Mouse (Mus musculus) adrenal gland, postnatal 36 days (tissue): ENCODE data around the gene Fam243. TPM values are rescaled to one million over a fixed set of nuclear protein-coding genes. Genes with fewer than 3 reads are reported as not detected.

ENCODE experiments used
- DNase-seq, 2 experiments: peaks; one replicate each; pipeline ENCODE4 v3.0.0; 2021; ENCODE audit warnings: mixed read lengths in 1 of 2
- total RNA-seq, 2 experiments: library from RNA; stranded (reverse); gene quantifications; 2 replicates each; pipeline ENCODE4 v1.2.3; 2021

Gene Fam243
- total RNA-seq, 2 experiments from 2014 or later: not detected

DNA sequence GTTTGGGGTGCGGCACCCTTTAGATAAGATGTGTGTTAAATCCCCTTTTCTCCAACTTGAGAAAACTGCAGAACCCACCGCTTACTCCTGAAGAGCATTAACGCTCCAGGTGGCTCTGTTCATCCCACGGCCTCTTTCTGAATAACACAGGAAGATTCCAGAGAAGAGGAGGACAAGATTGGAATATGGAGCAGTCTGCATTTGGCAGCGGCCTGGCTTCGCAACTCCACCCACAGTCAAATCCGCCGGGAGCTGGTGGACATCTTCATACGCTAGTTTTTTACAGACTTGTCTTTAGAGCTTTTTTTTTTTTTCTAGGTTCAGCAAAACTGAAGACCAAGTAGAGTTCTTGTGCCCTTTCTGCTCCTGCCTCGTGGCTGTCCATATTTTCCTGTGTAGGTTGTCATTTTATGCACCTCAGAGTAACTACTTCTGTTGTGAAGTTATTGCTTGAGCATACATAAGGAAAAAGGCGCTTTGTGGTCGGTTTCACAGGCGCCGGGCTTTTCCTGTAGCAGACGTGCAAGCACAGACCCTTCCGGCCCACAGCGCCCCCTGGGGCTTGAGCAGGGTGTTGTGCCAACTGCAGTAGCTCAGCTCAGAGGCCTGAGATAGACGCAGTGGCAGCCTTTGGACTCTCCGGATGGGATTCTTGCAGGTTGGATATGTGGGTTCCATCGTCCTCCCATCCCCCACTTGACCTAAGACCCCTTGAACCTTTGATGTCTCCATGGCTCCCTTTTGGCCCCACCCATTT, 1.7 kb downstream of the Fam243 start:
- DNase-seq: peak in 1 of 2 experiments; percentile 71

- DNase-seq: peak in 1 of 2 experiments; percentile 85
Observed at GRCm38 (mm10) chr16:92316049-92316738, 5.0 kb downstream of the Fam243 start.

- DNase-seq: peak in 1 of 2 experiments; percentile 61
Observed at GRCm38 (mm10) chr16:92313953-92314741, 7.1 kb downstream of the Fam243 start.

- no peak for DNase-seq
Observed at GRCm38 (mm10) chr16:92309126-92309525, 12.1 kb downstream of the Fam243 start.

DNA sequence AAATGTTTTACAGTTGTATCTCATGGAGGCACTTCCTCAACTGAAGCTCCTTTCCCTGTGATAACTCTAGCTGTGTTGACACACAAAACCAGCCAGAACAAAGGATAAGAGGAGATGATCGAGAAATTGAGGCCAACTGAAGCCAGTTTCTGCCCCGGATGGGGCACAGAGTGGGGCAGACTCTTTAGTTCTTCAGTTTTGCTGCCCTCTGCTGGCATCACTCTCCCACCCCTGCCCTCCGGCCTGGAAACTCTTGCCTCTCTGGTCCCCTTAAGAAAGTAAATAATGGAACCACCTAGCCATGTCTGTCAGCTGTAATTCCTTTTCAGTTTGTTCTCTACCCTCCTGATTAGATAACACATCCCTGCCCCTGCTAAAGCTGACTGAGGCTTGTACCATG, 13.3 kb downstream of the Fam243 start:
- peak in 1 of 2 experiments; percentile 24 for DNase-seq

GRCm38 (mm10) chr16:92305519-92305918, 15.7 kb downstream of the Fam243 start:
- no peak for DNase-seq

DNA sequence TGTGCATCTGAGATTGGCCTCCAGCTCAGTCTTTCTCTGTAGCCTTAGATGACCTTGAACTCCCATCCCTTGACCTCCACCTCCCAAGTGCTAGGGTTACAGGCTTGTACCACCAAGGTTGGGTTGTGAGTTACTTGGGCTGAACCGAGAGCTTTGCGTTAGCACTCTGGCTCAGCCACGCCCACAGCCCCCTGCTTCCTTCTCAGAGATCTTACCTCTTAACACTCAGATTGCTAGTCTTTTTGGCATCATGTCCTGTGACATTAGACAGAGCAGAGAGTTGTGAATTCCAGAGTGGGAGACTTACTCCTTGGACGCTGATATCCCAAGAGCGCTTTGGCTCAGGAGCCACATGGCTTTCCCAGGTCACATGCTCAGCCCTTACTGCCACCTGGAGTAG, 18.7 kb downstream of the Fam243 start:
- DNase-seq: no peak

- DNase-seq: peak in 1 of 2 experiments; percentile 35
Observed at GRCm38 (mm10) chr16:92301989-92302388, 19.3 kb downstream of the Fam243 start.

DNA sequence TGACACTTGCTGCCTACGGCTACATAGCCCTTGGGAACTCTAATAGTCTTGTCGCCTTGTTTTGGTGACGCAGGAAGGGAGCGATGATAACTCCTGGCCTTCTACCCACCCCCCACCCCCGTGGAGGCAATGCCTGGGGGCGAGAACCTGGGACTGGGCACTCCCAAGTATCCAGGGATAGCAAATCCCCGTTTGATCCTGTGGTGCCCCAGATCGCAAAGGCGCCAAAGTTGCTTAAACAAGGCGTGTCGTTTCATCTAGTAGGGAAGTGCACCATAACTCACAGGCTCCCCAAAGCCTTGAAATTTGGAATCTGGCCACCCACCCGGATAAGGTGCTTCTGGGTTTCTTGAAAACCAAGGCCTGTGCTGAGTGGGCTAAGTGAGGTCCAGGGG, 19.8 kb downstream of the Fam243 start:
- peak; percentile 38 to 39 for DNase-seq

DNA sequence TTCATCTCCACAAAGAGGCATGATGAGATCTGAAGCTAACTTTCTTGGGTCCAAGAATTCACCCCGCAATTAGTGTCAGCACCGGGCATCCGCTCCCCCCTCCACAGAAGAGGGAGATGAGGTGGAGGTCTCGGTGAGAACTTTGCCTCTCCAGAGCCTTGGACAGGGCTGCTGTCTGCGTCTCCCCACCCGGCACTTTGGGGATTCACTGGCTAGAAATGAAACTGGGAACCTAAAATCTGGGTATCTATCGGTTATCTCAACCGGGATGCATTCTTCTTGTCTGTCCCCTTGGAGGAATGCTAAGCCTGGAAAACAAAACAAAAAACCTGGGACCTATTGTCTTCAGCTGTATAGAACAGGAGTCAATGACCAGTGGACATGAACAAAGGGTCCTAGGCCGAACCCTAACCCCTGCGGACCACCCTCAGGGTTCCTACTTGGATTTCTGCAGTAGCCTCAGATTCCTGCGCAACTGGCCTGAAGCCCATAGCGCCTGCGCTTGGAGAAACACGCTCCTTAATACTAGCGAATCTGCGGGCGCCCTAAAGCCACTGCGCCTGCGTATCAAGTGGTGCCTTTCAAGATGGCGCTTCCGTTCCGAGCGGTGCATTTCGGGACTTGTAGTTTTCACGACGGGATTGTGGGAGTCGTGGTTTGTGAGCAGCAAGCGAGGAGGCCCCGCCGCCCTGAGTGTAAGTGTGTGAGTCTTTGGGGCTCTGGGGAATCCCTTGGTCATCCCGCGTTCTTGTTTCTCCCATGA, 20.4 kb downstream of the Fam243 start, which contains the start of gene Smim11:
TSS of gene Smim11 (plus strand) at position 638 of the 763 bp plus-strand sequence.
- peak; percentile 94 to 95 for DNase-seq

DNA sequence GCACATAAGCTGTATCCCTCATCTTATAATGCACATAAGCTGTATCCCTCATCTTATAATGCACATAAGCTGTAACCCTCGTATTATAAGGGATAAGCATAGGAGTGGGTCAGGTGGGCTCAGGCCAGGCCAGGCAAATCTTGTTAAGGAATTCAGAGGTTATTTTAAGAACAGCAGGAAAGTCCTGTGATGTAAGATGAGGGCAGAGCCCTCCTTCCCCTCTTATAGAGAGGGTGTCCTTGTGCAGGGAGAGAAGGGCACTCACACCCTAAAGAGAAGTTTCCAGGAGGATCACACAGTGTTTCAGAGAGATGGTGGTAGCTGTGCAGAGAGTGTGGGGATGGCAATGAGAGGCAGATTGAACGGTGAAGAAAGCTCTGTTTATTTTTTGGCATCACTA, 25.9 kb downstream of the Fam243 start:
- DNase-seq: no peak

GRCm38 (mm10) chr16:92294267-92294970, 26.8 kb downstream of the Fam243 start:
- no peak for DNase-seq

- DNase-seq: peak in 1 of 2 experiments; percentile 35
Observed at GRCm38 (mm10) chr16:92292101-92292500, 29.1 kb downstream of the Fam243 start, which contains the start of gene Kcne2. Gene Kcne2, plus strand, starts transcription at chr16:92292389.

DNA sequence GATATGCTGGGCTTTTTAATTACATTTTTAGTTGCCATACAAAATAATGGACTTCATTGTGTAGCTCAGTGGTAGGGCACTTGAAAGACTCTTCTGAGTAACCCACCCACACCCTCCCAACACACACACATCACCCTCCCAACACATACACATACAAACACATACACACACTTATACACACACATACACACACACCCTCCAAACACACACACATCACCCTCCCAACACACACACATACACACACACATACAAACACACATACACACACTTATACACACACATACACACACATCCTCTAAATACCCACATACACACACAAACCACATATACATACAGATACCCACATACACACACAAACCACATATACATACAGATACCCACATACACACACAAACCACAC, 31.2 kb downstream of the Fam243 start:
- DNase-seq: no peak

- DNase-seq: peak; percentile 44 to 47
Observed at GRCm38 (mm10) chr16:92288778-92289177, 32.5 kb downstream of the Fam243 start.

- peak; percentile 85 to 90 for DNase-seq
Observed at GRCm38 (mm10) chr16:92286609-92287008, 34.6 kb downstream of the Fam243 start.

- no peak for DNase-seq
Observed at GRCm38 (mm10) chr16:92285068-92285467, 36.2 kb downstream of the Fam243 start.

DNA sequence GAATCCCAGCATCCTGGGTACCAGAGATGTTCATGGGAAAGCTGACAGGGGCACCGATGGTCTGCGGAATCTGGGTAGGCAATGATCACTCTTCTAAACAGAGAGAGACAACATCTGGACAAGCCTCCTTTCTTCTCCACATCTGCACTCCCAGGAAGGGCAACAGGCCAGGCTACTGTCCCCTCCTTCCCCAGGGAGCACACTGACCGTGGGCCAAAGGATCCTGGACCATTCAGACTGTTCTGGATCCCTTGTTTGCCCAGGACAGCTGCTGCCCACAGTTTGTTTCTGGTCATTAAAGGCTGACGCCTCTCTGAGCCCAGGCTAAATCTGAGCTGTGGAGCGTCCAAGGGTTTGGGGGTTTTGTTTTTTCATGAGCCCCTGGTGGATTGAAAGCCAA, 38.6 kb downstream of the Fam243 start:
- DNase-seq: no peak

DNA sequence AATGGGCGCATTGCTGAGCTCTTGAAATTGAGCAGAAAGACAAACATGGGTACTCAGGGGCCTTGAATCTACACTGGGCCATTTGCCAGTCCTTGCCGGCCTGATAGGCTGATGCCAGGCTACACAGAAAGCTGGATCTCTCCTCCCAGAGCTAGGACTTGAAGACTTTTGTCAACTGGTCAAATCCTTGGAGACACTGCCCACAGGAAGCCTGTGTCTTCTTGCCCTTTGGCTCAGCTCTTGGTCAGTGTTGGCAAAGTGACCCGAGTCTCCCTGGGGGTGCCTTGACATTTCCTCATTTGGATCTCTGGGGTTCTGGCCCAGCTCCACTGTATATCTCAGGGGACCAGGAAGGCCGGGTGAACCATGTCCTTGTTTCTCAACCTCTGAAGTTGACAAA, 45.7 kb downstream of the Fam243 start:
- DNase-seq: peak; percentile 72 to 79

GRCm38 (mm10) chr16:92274516-92274915, 46.7 kb downstream of the Fam243 start:
- no peak for DNase-seq
